Comparison of ENCODE assay signal across 19 mouse cellular contexts in the genomic region with DNA sequence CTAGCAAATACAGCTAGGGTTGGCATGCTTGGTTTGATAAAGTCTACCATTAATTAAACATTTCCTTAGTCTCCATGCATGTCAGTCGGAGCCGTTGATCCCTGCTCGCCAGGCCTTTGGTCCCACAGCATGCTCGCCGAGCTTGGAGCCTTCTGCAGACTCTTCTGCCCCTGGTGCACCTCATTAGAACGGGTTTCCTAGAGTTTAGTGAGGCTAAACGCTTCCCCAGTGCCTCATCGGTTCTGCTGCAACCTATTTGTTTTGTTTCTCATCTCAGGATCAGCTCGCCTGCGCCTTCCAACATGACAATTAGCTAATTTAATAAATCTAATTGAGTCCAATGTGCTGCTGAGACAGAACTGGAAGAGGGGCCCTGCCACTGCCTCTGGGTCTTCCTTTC.
"Had no signal": no experiment of that assay in that cellular context is flagged by ENCODE, and none has a peak within 500 bp of the region (broad histone marks: within the 10 kb centered on the region; RNA-seq: fewer than 3 reads in every experiment).

No protein-coding gene starts in this region.

- H3K4me1 ChIP-seq: liver, embryonic 12.5 days; midbrain, embryonic 10.5 days; midbrain, embryonic 12.5 days; neural tube, embryonic 12.5 days had no signal

- H3K36me3 ChIP-seq: liver, embryonic 12.5 days; midbrain, embryonic 10.5 days; midbrain, embryonic 12.5 days; neural tube, embryonic 12.5 days had no signal

- ATAC-seq: liver, embryonic 12.5 days; midbrain, embryonic 16.5 days had no signal

- H3K4me3 ChIP-seq: liver, embryonic 12.5 days; midbrain, embryonic 10.5 days; midbrain, embryonic 12.5 days; myocyte; neural tube, embryonic 12.5 days had no signal

- H3K27ac ChIP-seq: liver, embryonic 12.5 days; liver, embryonic 14.5 days; midbrain, embryonic 10.5 days; midbrain, embryonic 12.5 days; neural tube, embryonic 12.5 days had no signal

- H3K27me3 ChIP-seq: liver, embryonic 12.5 days; midbrain, embryonic 12.5 days; neural tube, embryonic 12.5 days had no signal

- H3K9ac ChIP-seq: liver, embryonic 12.5 days; liver, embryonic 14.5 days; lung, embryonic 14.5 days; midbrain, embryonic 12.5 days; neural tube, embryonic 12.5 days had no signal

- H3K4me2 ChIP-seq: liver, embryonic 12.5 days; lung, embryonic 14.5 days; midbrain, embryonic 12.5 days; neural tube, embryonic 12.5 days had no signal

- DNase-seq: lung, adult 18-20 months; lung, embryonic 14.5 days; lung, postnatal 10 days; lung, postnatal 4 days; midbrain, embryonic 14.5 days; right cerebral cortex, adult 18-20 months; right cerebral cortex, postnatal 25 days; right cerebral cortex, postnatal 4 days; spleen, adult 18-20 months; thymus, adult 18-20 months; thymus, postnatal 14 days; thymus, postnatal 36 days had no signal

- H3K9me3 ChIP-seq: liver, embryonic 12.5 days; midbrain, embryonic 10.5 days; midbrain, embryonic 12.5 days; neural tube, embryonic 12.5 days had no signal
